ENCODE assay signal across 8 mouse cellular contexts in genomic region chr10:87493576-87493975, GRCm38 (mm10). TPM values are rescaled to one million over a fixed set of nuclear protein-coding genes. Genes with fewer than 3 reads are reported as not detected.
A peak's percentile ranks its signal among the peaks of the same experiment; 100 is the strongest.
DNase-seq lines count a peak whose midpoint lies in the region; ATAC-seq and TF ChIP-seq lines count a peak whose summit lies in the region.

Gene Ascl1 (minus strand): TSS chr10:87493660.

- H3K4me1 ChIP-seq in liver, adult 2 months (ENCODE audit: control insufficient read depth, insufficient read depth, low read length): peaks cover 2% of the 10 kb centered on the region; the same call in 1 of the 2 replicates
- peaks cover 29% of the 10 kb centered on the region for H3K4me1 ChIP-seq in embryonic facial prominence, embryonic 13.5 days
- H3K4me1 ChIP-seq in hindbrain, embryonic 14.5 days (replicated peaks; ENCODE audit: control insufficient read depth, insufficient read depth, low read length): peaks cover 28% of the 10 kb centered on the region
- H3K4me1 ChIP-seq in midbrain, embryonic 16.5 days (ENCODE audit: control insufficient read depth, insufficient read depth, low read length): peaks cover 37% of the 10 kb centered on the region

- TF ChIP-seq POLR2A in liver, adult 2 months (IDR thresholded peaks at IDR 0.05; ENCODE audit: extremely low read depth, insufficient read depth, low read length): no peak

- H3K4me2 ChIP-seq in embryonic facial prominence, embryonic 13.5 days: peak within 1 kb of the TSS; percentile 99
- H3K4me2 ChIP-seq in hindbrain, embryonic 14.5 days (replicated peaks): peak within 1 kb of the TSS; percentile 94
- peak within 1 kb of the TSS; percentile 73 for H3K4me2 ChIP-seq in midbrain, embryonic 16.5 days (ENCODE audit: low read length)

- 1% methylated on average over 32 of the region's 34 CpGs for WGBS in liver, adult 2 months
- WGBS in embryonic facial prominence, embryonic 13.5 days: under 1% methylated on average over 30 of the region's 34 CpGs
- under 1% methylated on average over 32 of the region's 34 CpGs for WGBS in hindbrain, embryonic 14.5 days
- WGBS in midbrain, embryonic 16.5 days: under 1% methylated on average over 31 of the region's 34 CpGs

- DNase-seq in liver, adult 2 months (ENCODE audit: extremely low read depth, low read depth, low spot score): no peak
- no peak for DNase-seq in liver
- peak; percentile 48 for DNase-seq in hindbrain, embryonic 14.5 days (ENCODE audit: low spot score)
- DNase-seq in adrenal gland, adult (ENCODE audit: inconsistent age in 2 of 2, low spot score in 1 of 2): no peak
- no peak for DNase-seq in frontal cortex, postnatal 10 days (ENCODE audit: low spot score in 2 of 2)

- peak within 1 kb of the TSS; percentile 22; the same call in 1 of the 2 replicates for H3K4me3 ChIP-seq in liver, adult 2 months (ENCODE audit: insufficient read depth, low read depth, low read length)
- H3K4me3 ChIP-seq in embryonic facial prominence, embryonic 13.5 days: peak within 1 kb of the TSS; percentile 62
- H3K4me3 ChIP-seq in hindbrain, embryonic 14.5 days (replicated peaks; ENCODE audit: low read length): peak within 1 kb of the TSS; percentile 68
- peak within 1 kb of the TSS; percentile 86 for H3K4me3 ChIP-seq in midbrain, embryonic 16.5 days (ENCODE audit: low read depth, low read length)

- H3K9me3 ChIP-seq in embryonic facial prominence, embryonic 13.5 days: 0 out of 2 replicates have a peak, but pooled peaks cover 3% of the 10 kb centered on the region
- H3K9me3 ChIP-seq in hindbrain, embryonic 14.5 days (ENCODE audit: control insufficient read depth, low read length): peaks cover 5% of the 10 kb centered on the region; the same call in 1 of the 2 replicates
- H3K9me3 ChIP-seq in midbrain, embryonic 16.5 days (replicated peaks; ENCODE audit: control insufficient read depth, low read length, poor library complexity, severe bottlenecking): no peaks in the 10 kb centered on the region; the same call in 1 of the 2 replicates

- peaks cover 13% of the 10 kb centered on the region for H3K27me3 ChIP-seq in liver, adult 2 months (ENCODE audit: control insufficient read depth, insufficient read depth, low read length)
- peaks cover 95% of the 10 kb centered on the region for H3K27me3 ChIP-seq in embryonic facial prominence, embryonic 13.5 days
- H3K27me3 ChIP-seq in hindbrain, embryonic 14.5 days (ENCODE audit: control insufficient read depth, insufficient read depth, low read length): peaks cover 10% of the 10 kb centered on the region
- no peaks in the 10 kb centered on the region; the same call in 1 of the 2 replicates for H3K27me3 ChIP-seq in midbrain, embryonic 16.5 days (ENCODE audit: control insufficient read depth, insufficient read depth, low read depth, low read length)

- H3K27ac ChIP-seq in liver, adult 2 months (replicated peaks; ENCODE audit: insufficient read depth, low read depth, low read length): no peak within 1 kb of the TSS
- H3K27ac ChIP-seq in embryonic facial prominence, embryonic 13.5 days: no peak within 1 kb of the TSS
- peak within 1 kb of the TSS; percentile 90 for H3K27ac ChIP-seq in hindbrain, embryonic 14.5 days
- peak within 1 kb of the TSS; percentile 91 for H3K27ac ChIP-seq in midbrain, embryonic 16.5 days (ENCODE audit: low read length)

- no peak within 1 kb of the TSS for H3K9ac ChIP-seq in liver, adult 2 months (ENCODE audit: low read depth, low read length)
- H3K9ac ChIP-seq in embryonic facial prominence, embryonic 13.5 days: peak within 1 kb of the TSS; percentile 72
- peak within 1 kb of the TSS; percentile 82 for H3K9ac ChIP-seq in hindbrain, embryonic 14.5 days
- peak within 1 kb of the TSS; percentile 78 for H3K9ac ChIP-seq in midbrain, embryonic 16.5 days (ENCODE audit: low read depth, low read length)

- H3K36me3 ChIP-seq in liver, adult 2 months (ENCODE audit: control insufficient read depth, insufficient read depth, low read length): no peaks in the 10 kb centered on the region
- H3K36me3 ChIP-seq in embryonic facial prominence, embryonic 13.5 days: no peaks in the 10 kb centered on the region
- H3K36me3 ChIP-seq in hindbrain, embryonic 14.5 days (replicated peaks; ENCODE audit: control insufficient read depth, insufficient read depth): no peaks in the 10 kb centered on the region
- no peaks in the 10 kb centered on the region for H3K36me3 ChIP-seq in midbrain, embryonic 16.5 days (ENCODE audit: control insufficient read depth, insufficient read depth, low read length)

- ATAC-seq in embryonic facial prominence, embryonic 13.5 days (ENCODE audit: insufficient number of reproducible peaks, insufficient read depth, low FRiP score, low TSS enrichment, low read depth): no peak
- peak; percentile 60 for ATAC-seq in hindbrain, embryonic 14.5 days (ENCODE audit: low FRiP score)
- ATAC-seq in midbrain, embryonic 16.5 days: peak; percentile 44
- ATAC-seq in megakaryocyte-erythroid progenitor cell, adult 5-6 weeks (replicated peaks; ENCODE audit: low FRiP score, low TSS enrichment, poor library complexity, severe bottlenecking): no peak

- H3K79me2 ChIP-seq in liver, adult 2 months (ENCODE audit: control insufficient read depth, insufficient read depth, low read length): no peaks in the 10 kb centered on the region

- no peak for TF ChIP-seq CTCF in liver, adult 2 months (IDR thresholded peaks at IDR 0.05; ENCODE audit: low read depth, low read length)

RNA-seq across cellular contexts. Expression of gene Ascl1, which starts in this region (rescaled TPM):
- total RNA-seq in liver, adult 2 months (2014; rRNA removed): not detected in 2 replicates
- not detected in 2 replicates for polyA plus RNA-seq in liver, adult 2 months (2012; rRNA removed)
- 1.4 and 1.8 TPM in 2 replicates for polyA plus RNA-seq in embryonic facial prominence, embryonic 13.5 days (2015; fragmentation: Nextera tagmentation; extraction: Ambion mirVana)
- 9.3 and 13.5 TPM in 2 replicates for polyA plus RNA-seq in hindbrain, embryonic 14.5 days (2014; fragmentation: Nextera tagmentation; extraction: Ambion mirVana)
- polyA plus RNA-seq in midbrain, embryonic 16.5 days (2015; fragmentation: Nextera tagmentation; extraction: Ambion mirVana): 8.1 and 9.0 TPM in 2 replicates
- not detected in 2 replicates for total RNA-seq in megakaryocyte-erythroid progenitor cell, adult 5-6 weeks (2014; fragmentation: Nextera tagmentation)
- not detected in 2 replicates for total RNA-seq in megakaryocyte-erythroid progenitor cell, adult 5-6 weeks (2017)

Comparison
In these comparisons a context has a peak if more than half of its experiments do, and no peak if none do; other contexts are left out.
1. H3K27ac ChIP-seq: peak in hindbrain, embryonic 14.5 days (single experiment) and midbrain, embryonic 16.5 days (single experiment); none in liver, adult 2 months (single experiment) and embryonic facial prominence, embryonic 13.5 days (single experiment).
2. H3K4me3 ChIP-seq: peak in every context shown above with its lines; median percentile 86 in midbrain, embryonic 16.5 days; 68 in hindbrain, embryonic 14.5 days; 62 in embryonic facial prominence, embryonic 13.5 days; 22 in liver, adult 2 months.
3. ATAC-seq: peak in hindbrain, embryonic 14.5 days (single experiment) and midbrain, embryonic 16.5 days (single experiment); none in embryonic facial prominence, embryonic 13.5 days (single experiment) and megakaryocyte-erythroid progenitor cell, adult 5-6 weeks (single experiment).
4. Peak in every context shown above with its lines, with median percentiles within 50 percentile points of each other: H3K4me2 ChIP-seq.